8 mouse cellular contexts compared by ENCODE assay signal in the genomic region with DNA sequence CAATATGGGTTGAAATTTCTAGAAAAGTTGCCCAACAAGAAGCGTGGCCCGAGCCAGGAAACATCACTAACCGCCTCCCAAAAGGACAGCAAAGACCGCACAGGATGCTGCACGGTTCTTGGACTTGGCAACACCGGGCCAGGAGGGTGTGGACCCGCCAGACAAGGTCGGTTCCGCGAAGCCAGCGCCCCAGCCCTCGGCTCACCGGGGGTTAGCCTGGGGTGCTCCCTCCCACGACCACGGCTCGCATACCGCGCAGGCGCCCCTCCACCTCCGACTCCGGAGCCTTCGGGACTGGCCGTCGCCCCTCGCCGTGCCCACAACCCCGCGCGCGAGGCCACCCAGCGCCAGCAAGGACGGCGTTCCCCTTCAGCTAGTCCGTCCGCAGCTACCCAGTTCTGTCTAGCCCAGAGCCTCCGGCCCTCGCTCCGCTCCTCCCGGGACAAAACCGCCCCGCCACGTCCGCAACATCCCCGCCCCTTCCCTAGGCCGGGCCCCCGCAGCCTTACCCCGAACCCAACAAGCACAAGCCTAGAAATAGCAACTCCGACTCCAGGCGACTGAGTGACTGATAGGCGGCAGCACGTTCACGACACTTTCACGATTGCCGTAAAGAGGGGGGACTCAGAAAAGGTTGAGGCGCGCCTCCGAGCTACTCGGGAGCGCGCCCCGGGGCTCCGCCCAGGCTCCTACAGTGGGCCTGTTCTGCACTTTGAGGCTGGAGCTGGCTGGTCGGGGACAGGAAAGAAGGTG. TPM values are rescaled to one million over a fixed set of nuclear protein-coding genes. Genes with fewer than 3 reads are reported as not detected.
DNase-seq lines count a peak whose midpoint lies in the region; ATAC-seq lines count a peak whose summit lies in the region.

A gene (plus strand): TSS at position 628 of the 753 bp plus-strand sequence.
A gene (minus strand): TSS at position 632 of the 753 bp plus-strand sequence.

- DNase-seq in adrenal gland, adult (ENCODE audit: inconsistent age in 2 of 2, low spot score in 1 of 2): peak; percentile 94 to 97
- DNase-seq in embryo, embryonic 10.5 days (ENCODE audit: low spot score): peak; percentile 96
- DNase-seq in gastrocnemius, postnatal 14 days: peak; percentile 91
- peak; percentile 91 to 95 for DNase-seq in left cerebral cortex, postnatal 10 days (ENCODE audit: extremely low spot score in 1 of 2, low spot score in 2 of 2)
- DNase-seq in right cerebral cortex, postnatal 25 days: peak; percentile 89
- peak; percentile 86 to 90 for DNase-seq in urinary bladder, postnatal 4 days (ENCODE audit: low spot score in 2 of 2)

- ATAC-seq in inflammation-experienced regulatory T-cells, adult 6 months: peak; percentile 79
- ATAC-seq in megakaryocyte-erythroid progenitor cell, adult 5-6 weeks (replicated peaks; ENCODE audit: low FRiP score, low TSS enrichment, poor library complexity, severe bottlenecking): peak; percentile 91

- intact Hi-C loops in gastrocnemius, postnatal 14 days (cut with DNase I; ENCODE audit: low total_unique reads): no loop called here
- intact Hi-C loops in left cerebral cortex, postnatal 10 days (cut with DNase I): no loop called here

RNA-seq across cellular contexts. Expression of the first gene that starts in this region (rescaled TPM):
- 10 to 100 TPM; 60.9 to 69.0 TPM for total RNA-seq in gastrocnemius, postnatal 14 days (2021)
- 10 to 100 TPM; 49.5 to 55.4 (median 54.2) TPM for polyA plus RNA-seq in inflammation-experienced regulatory T-cells, adult 6 months (2017; shearing (Covaris generic))
- total RNA-seq in left cerebral cortex, postnatal 10 days (2021): 10 to 100 TPM; 41.9 to 48.6 TPM
- total RNA-seq in megakaryocyte-erythroid progenitor cell, adult 5-6 weeks (2014; fragmentation: Nextera tagmentation): 19.7 and 38.4 TPM in 2 replicates
- total RNA-seq in megakaryocyte-erythroid progenitor cell, adult 5-6 weeks (2017): 24.7 and 41.6 TPM in 2 replicates

RNA-seq across cellular contexts. Expression of the second gene that starts in this region (rescaled TPM):
- 10 to 100 TPM; 14.7 to 16.1 TPM for total RNA-seq in gastrocnemius, postnatal 14 days (2021)
- polyA plus RNA-seq in inflammation-experienced regulatory T-cells, adult 6 months (2017; shearing (Covaris generic)): 100 to 1,000 TPM; 125 to 133 (median 127) TPM
- total RNA-seq in left cerebral cortex, postnatal 10 days (2021): 10 to 100 TPM; 39.8 to 44.3 TPM
- 18.1 and 28.3 TPM in 2 replicates for total RNA-seq in megakaryocyte-erythroid progenitor cell, adult 5-6 weeks (2014; fragmentation: Nextera tagmentation)
- total RNA-seq in megakaryocyte-erythroid progenitor cell, adult 5-6 weeks (2017): 42.5 and 49.3 TPM in 2 replicates

Comparison
In these comparisons a context has a peak if more than half of its experiments do, and no peak if none do; other contexts are left out.
1. Peak in every context shown above with its lines: DNase-seq and ATAC-seq.